Mouse (Mus musculus) heart, adult 2 months (tissue): ENCODE results near the gene Abhd16b. TPM values are rescaled to one million over a fixed set of nuclear protein-coding genes. Genes with fewer than 3 reads are reported as not detected.

Experiments
- DNase-seq, 2 experiments: peaks; one replicate each; pipeline ENCODE4 v3.0.0; 2021
- H3K27ac ChIP-seq: fragments of 200-600 bp; 2 replicates; pipeline ENCODE4 v1.8.1; 2022
- H3K27me3 ChIP-seq: fragments of 200-500 bp; 2 replicates; pipeline ENCODE4 v1.6.1; 2012; ENCODE audit warnings: mild to moderate bottlenecking, low read length, inconsistent platforms, mixed read lengths; ENCODE audit not compliant: control insufficient read depth, insufficient read depth
- H3K36me3 ChIP-seq: fragments of 200-500 bp; 2 replicates; pipeline ENCODE4 v1.6.1; 2012; ENCODE audit warnings: low read length, inconsistent platforms; ENCODE audit not compliant: control insufficient read depth, insufficient read depth
- H3K4me1 ChIP-seq: fragments of 200-500 bp; 2 replicates; pipeline ENCODE4 v1.6.1; 2011; ENCODE audit warnings: low read length; ENCODE audit not compliant: control insufficient read depth, insufficient read depth
- H3K4me3 ChIP-seq: fragments of 200-600 bp; 2 replicates; pipeline ENCODE4 v1.8.1; 2022
- H3K79me2 ChIP-seq: fragments of 200-500 bp; replicated peaks from 2 replicates; pipeline ENCODE4 v1.6.1; 2012; ENCODE audit warnings: mild to moderate bottlenecking, inconsistent platforms, low read length, moderate library complexity, mixed read lengths; ENCODE audit not compliant: control insufficient read depth, insufficient read depth
- H3K9ac ChIP-seq: fragments of 200-500 bp; 2 replicates; pipeline ENCODE4 v1.6.1; 2012; ENCODE audit warnings: low read depth, mild to moderate bottlenecking, control low read depth, inconsistent platforms, low read length, mixed read lengths
- CTCF ChIP-seq: fragments of 200-600 bp; IDR thresholded peaks from 2 replicates; pipeline ENCODE4 v1.8.1; 2022; ENCODE audit warnings: antibody characterized with exemption, mild to moderate bottlenecking, moderate library complexity
- EP300 ChIP-seq: fragments of 200-500 bp; IDR thresholded peaks from 2 replicates; pipeline ENCODE4 v1.6.1; 2011; ENCODE audit warnings: low read depth, low read length, control low read depth; ENCODE audit not compliant: insufficient read depth
- POLR2A ChIP-seq: fragments of 200-500 bp; IDR thresholded peaks from 2 replicates; pipeline ENCODE4 v1.6.1; 2011; ENCODE audit warnings: mild to moderate bottlenecking, low read depth, low read length, control low read depth; ENCODE audit not compliant: insufficient read depth
- WGBS: fragments of 180-500 bp; shearing (Covaris S2); methylation state at CpG from one replicate; pipeline ENCODE4 v1.1.7; 2018; 5-methylcytosine and 5-hydroxymethylcytosine counted together
- intact Hi-C: fragments of 180-260 bp; cut with DNase I; formaldehyde crosslinking; loops from one replicate; pipeline ENCODE4 v1.15.1; 2025
- polyA plus RNA-seq: library from polyadenylated mRNA; depleted of rRNA; stranded (reverse); fragments of >200 nt; gene quantifications from 2 replicates; pipeline ENCODE4 v1.2.3, GENCODE M21; 2012
- total RNA-seq, 2 experiments: library from RNA; stranded (reverse); gene quantifications; 2 replicates each; pipeline ENCODE4 v1.2.3; 2021

The Abhd16b gene
- total and polyA plus RNA-seq, 3 experiments, result not detected

DNA sequence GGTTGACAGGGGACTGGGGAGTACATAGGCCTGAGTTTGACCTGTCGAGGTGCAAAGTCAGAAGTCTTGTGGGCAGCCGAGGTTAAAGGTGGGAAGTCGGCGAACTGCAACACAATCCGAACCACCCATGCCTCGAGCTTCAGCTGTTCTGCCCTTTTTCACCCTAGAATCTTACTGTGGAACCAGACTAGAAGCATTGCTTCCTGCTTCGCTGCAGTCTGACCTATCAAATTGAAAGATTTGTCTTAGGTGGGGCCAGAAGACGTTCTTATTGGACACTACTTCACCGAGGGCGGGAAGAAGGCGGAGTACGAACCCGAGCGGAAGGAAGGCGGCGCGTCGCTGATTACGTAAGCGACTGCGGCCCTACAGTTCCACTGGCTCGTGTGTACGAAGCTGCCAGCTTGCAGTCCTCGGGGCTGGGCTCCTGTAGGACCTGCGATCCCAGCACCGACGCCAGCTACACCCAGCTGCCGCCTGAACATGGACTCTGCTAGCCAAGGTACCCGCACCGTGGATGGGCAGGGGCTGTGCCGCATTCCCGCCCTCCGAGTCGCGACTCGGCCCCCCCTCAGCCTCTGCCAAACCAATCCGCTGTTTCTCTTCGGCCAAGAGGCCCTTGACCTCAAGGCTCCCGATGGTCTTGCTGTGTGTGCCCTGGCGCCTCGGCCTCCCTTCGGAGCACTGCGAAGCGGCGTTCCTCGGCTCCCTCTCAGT, 4.0 kb downstream of the Abhd16b start, which contains the start of gene Tpd52l2:
Gene Tpd52l2 (plus strand): TSS at position 312 of the 717 bp plus-strand sequence.
- Histone ChIP-seq H3K9ac (peak within 1 kb of the TSS; percentile 86), H3K4me1 (peaks cover 3% of the 10 kb centered on the region), H3K36me3 (no peaks in the 10 kb centered on the region), H3K79me2 (no peaks in the 10 kb centered on the region), H3K4me3 (peak within 1 kb of the TSS; percentile 62), H3K27ac (peak within 1 kb of the TSS; percentile 94), H3K27me3 (no peaks in the 10 kb centered on the region)
- DNase-seq, result peak; percentile 89 to 94
- TF ChIP-seq CTCF (no peak), EP300 (peak; percentile 62), POLR2A (peak; percentile 87)
- intact Hi-C loops, result loop anchor here (1.0 to 2.0 kb wide), 4 partner anchors 22 to 105 kb away; partner anchors contain the start of gene Zbtb46
- 0% methylated on average over 46 of the region's 46 CpGs for WGBS

DNA sequence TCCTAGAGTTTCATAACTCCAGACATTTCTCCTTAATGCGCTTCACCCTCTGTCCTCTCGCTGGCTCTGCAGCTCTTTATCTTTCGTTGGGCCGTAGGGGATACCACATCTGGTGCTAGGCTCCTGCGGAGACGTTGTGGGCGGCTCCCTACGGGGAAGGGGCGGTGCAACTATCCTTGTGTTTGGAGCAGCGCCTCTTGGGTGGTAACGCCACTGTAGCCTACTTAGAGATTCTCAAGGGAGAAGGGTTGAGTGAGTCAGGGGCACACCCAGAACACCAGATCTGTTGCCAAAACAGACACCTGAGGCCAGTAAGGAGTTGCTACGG, 4.5 kb downstream of the Abhd16b start:
- H3K79me2 ChIP-seq, result no peaks in the 10 kb centered on the region
- H3K27me3 ChIP-seq, result no peaks in the 10 kb centered on the region
- H3K36me3 ChIP-seq, result no peaks in the 10 kb centered on the region
- WGBS, result under 1% methylated on average over 12 of the region's 12 CpGs
- intact Hi-C loops, result loop anchor here (1.0 to 2.0 kb wide), 3 partner anchors 21 to 86 kb away; partner anchors contain the start of gene Zbtb46
- no peak for TF ChIP-seq POLR2A
- no peak for TF ChIP-seq EP300
- no peak for TF ChIP-seq CTCF
- H3K4me1 ChIP-seq, result peaks cover 3% of the 10 kb centered on the region
- peak overlapping the region; percentile 62 for H3K4me3 ChIP-seq
- peak overlapping the region; percentile 94 for H3K27ac ChIP-seq
- peak; percentile 80 to 83 for DNase-seq
- H3K9ac ChIP-seq, result peak overlapping the region; percentile 86

DNA sequence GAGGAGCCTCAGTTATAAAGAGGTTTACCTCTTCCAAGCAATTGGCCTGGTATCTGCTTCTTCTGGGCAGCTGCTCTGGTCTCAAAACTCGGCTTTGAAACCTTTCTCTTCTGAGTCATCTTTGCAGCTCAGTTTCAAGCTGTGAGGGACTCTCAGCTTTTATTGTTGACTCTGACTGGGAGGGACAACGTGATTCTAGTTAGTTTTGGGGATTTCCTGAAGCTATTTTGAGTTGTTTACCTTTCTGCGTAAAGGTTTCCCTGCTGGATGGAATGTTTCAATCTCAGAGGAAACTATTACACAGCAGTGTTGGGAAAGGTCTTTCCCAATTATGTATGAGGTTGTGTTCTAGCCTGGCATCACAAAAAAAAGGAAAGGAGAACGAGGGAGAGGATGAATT, 5.6 kb downstream of the Abhd16b start:
- Histone ChIP-seq H3K4me3 (no peak overlapping the region), H3K36me3 (peaks cover 3% of the 10 kb centered on the region; the same call in 1 of the 2 replicates), H3K27ac (no peak overlapping the region), H3K27me3 (no peaks in the 10 kb centered on the region), H3K9ac (no peak overlapping the region), H3K4me1 (peaks cover 3% of the 10 kb centered on the region), H3K79me2 (no peaks in the 10 kb centered on the region)
- 47% methylated on average over 4 of the region's 4 CpGs for WGBS
- intact Hi-C loops, result no loop called here
- no peak for DNase-seq
- TF ChIP-seq POLR2A (no peak), CTCF (no peak), EP300 (no peak)

DNA sequence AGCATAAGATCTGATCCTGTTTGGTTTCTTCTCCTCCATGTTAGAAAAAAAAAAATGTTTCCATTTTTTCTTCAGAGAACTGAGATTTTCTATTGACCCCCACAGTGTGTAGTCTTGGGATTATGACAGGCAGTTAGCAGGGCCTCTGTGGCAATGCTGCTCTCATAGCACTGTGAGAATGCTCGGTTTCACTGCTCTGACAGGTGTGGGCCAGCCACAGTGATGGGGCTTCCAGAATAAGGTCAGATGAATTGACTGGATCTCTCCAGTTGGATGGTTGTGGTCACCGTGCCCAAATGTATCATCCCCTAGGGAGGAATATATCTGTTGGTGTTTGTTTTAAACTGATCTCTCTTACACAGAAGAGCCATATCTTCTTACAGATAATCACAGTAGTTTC, 16.2 kb downstream of the Abhd16b start:
- 84% methylated on average over 2 of the region's 2 CpGs for WGBS
- TF ChIP-seq CTCF, result no peak
- no peak for TF ChIP-seq POLR2A
- no peak for TF ChIP-seq EP300

DNA sequence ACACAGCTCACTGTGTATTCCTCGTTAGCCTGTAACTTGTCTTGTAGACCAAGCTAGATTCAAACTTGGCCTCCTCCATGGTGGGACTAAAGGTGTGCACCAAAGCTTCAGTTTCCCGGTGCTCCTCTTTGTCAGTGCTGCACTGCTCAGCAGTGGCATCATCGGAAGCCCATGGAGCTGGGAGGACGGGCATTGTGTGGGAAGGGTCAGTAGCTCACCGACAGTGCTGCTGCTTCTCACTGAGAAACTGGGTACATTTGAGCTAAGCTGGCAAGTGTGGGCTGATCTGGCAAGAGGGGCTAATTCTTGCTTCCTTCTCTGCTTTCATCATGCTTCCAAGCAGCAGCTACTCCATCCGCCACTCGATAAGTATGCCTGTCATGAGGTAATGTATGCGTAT, 18.2 kb downstream of the Abhd16b start:
- no peaks in the 10 kb centered on the region for H3K27me3 ChIP-seq

More for the DNA sequence above, 16.2 kb downstream of the Abhd16b start:
- Histone ChIP-seq H3K4me3 (no peak overlapping the region), H3K4me1 (no peaks in the 10 kb centered on the region), H3K36me3 (peaks cover 3% of the 10 kb centered on the region; the same call in 1 of the 2 replicates), H3K27ac (no peak overlapping the region), H3K79me2 (peaks cover 2% of the 10 kb centered on the region; the same call in 1 of the 2 replicates), H3K9ac (no peak overlapping the region), H3K27me3 (no peaks in the 10 kb centered on the region)
- no peak for DNase-seq
- intact Hi-C loops, result no loop called here

DNA sequence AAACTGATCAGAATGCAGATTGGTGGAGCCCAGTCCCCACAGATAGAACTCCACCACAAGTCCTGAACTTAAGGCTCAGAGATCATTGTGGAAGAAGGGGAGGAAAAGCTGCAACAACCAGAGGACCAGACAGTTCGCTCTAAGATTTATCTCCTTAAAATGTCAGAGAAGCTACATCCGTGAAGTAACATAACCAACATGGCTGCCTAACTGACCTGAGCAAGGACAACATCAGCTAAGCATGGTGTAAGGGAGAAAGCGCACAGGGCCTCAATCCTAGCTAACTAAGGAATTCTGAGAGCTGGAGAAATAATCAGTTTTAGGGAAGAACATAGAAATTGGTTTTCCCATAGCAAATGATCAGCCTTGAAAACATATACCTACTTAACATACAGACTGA, 26.2 kb downstream of the Abhd16b start:
- DNase-seq, result no peak
- 64% methylated on average over 3 of the region's 3 CpGs for WGBS
- peaks cover 6% of the 10 kb centered on the region for H3K4me1 ChIP-seq
- H3K27ac ChIP-seq, result peak overlapping the region; percentile 88
- peak overlapping the region; percentile 96 for H3K4me3 ChIP-seq
- peaks cover 22% of the 10 kb centered on the region for H3K36me3 ChIP-seq
- no peak overlapping the region for H3K9ac ChIP-seq
- H3K27me3 ChIP-seq, result no peaks in the 10 kb centered on the region
- TF ChIP-seq EP300 (no peak), CTCF (no peak), POLR2A (no peak)
- intact Hi-C loops, result loop anchor here (2.0 kb wide), 2 partner anchors 22 to 60 kb away; partner anchors contain the start of genes Tpd52l2 and Zbtb46
- H3K79me2 ChIP-seq, result peaks cover 6% of the 10 kb centered on the region

More for the DNA sequence above, 18.2 kb downstream of the Abhd16b start:
- no peak for DNase-seq
- no peak overlapping the region for H3K27ac ChIP-seq
- H3K4me1 ChIP-seq, result no peaks in the 10 kb centered on the region
- intact Hi-C loops, result no loop called here
- H3K79me2 ChIP-seq, result peaks cover 2% of the 10 kb centered on the region; the same call in 1 of the 2 replicates
- 93% methylated on average over 8 of the region's 8 CpGs for WGBS
- H3K9ac ChIP-seq, result no peak overlapping the region
- H3K4me3 ChIP-seq, result no peak overlapping the region
- TF ChIP-seq CTCF (no peak), POLR2A (no peak), EP300 (no peak)
- H3K36me3 ChIP-seq, result peaks cover 7% of the 10 kb centered on the region
